Mouse (Mus musculus) embryonic facial prominence, embryonic 14.5 days (tissue): Measurements from ENCODE around the gene Abcb7. TPM values are rescaled to one million over a fixed set of nuclear protein-coding genes. Genes with fewer than 3 reads are reported as not detected.

Experiments used
- ATAC-seq: fragments of 200-750 bp; cut with Nextera tagmentation; 2 replicates; pipeline ENCODE4 v1.8.0; 2017; ENCODE audit warnings: low read depth, moderate number of reproducible peaks, moderate TSS enrichment
- DNase-seq: peaks from one replicate; pipeline ENCODE4 v3.0.0-alpha.2; 2015; ENCODE audit warnings: low spot score
- H3K27ac ChIP-seq: fragments of 300-500 bp; sonication (generic); replicated peaks from 2 replicates; pipeline ENCODE4 v1.5.1; 2014; ENCODE audit warnings: low read depth, mild to moderate bottlenecking, low read length, moderate library complexity
- H3K27me3 ChIP-seq: fragments of 300-500 bp; sonication (generic); replicated peaks from 2 replicates; pipeline ENCODE4 v1.6.1; 2014; ENCODE audit warnings: low read length; ENCODE audit not compliant: control insufficient read depth, insufficient read depth
- H3K36me3 ChIP-seq: fragments of 300-500 bp; sonication (generic); 2 replicates; pipeline ENCODE4 v1.6.1; 2014; ENCODE audit warnings: low read length, mixed read lengths; ENCODE audit not compliant: control insufficient read depth, insufficient read depth
- H3K4me1 ChIP-seq: fragments of 300-500 bp; sonication (generic); 2 replicates; pipeline ENCODE4 v1.6.1; 2014; ENCODE audit warnings: antibody characterized with exemption, low read length; ENCODE audit not compliant: control insufficient read depth, insufficient read depth
- H3K4me2 ChIP-seq: fragments of 300-500 bp; sonication (generic); 2 replicates; pipeline ENCODE4 v1.6.1; 2014; ENCODE audit warnings: low read depth, mild to moderate bottlenecking, low read length, moderate library complexity, mixed read lengths
- H3K4me3 ChIP-seq: fragments of 300-500 bp; sonication (generic); 2 replicates; pipeline ENCODE4 v1.5.1; 2014; ENCODE audit warnings: low read depth, mild to moderate bottlenecking, low read length
- H3K9ac ChIP-seq: fragments of 300-500 bp; sonication (generic); 2 replicates; pipeline ENCODE4 v1.6.1; 2014; ENCODE audit warnings: low read depth, mild to moderate bottlenecking, low read length, moderate library complexity, mixed read lengths
- H3K9me3 ChIP-seq: fragments of 300-500 bp; sonication (generic); 2 replicates; pipeline ENCODE4 v1.6.1; 2016; ENCODE audit warnings: low read length; ENCODE audit not compliant: control insufficient read depth
- WGBS: fragments of 180-500 bp; shearing (Covaris S2); extraction: QIAGEN DNeasy Blood & Tissue Kit; methylation state at CpG from one replicate; pipeline ENCODE4 v1.1.7; 2014; 5-methylcytosine and 5-hydroxymethylcytosine counted together
- polyA plus RNA-seq: library from polyadenylated mRNA; unstranded; fragments of >200 nt; fragmentation: Nextera tagmentation; extraction: Ambion mirVana; gene quantifications from 2 replicates; pipeline ENCODE4 v1.2.1, GENCODE M21; 2014

The Abcb7 gene
- polyA plus RNA-seq, result 9.4 and 9.7 TPM in 2 replicates

- H3K4me2 ChIP-seq, result peak within 1 kb of the TSS; percentile 51
- H3K27me3 ChIP-seq, result peaks cover 11% of the 10 kb centered on the region
- no peaks in the 10 kb centered on the region for H3K4me1 ChIP-seq
- no peaks in the 10 kb centered on the region for H3K9me3 ChIP-seq
- WGBS, result 19% methylated on average over 49 of the region's 58 CpGs
- DNase-seq (peak; percentile 92), ATAC-seq (peak; percentile 95)
- H3K36me3 ChIP-seq, result no peaks in the 10 kb centered on the region
- H3K4me3 ChIP-seq, result peak within 1 kb of the TSS; percentile 60
- H3K27ac ChIP-seq, result peak within 1 kb of the TSS; percentile 93
- peak within 1 kb of the TSS; percentile 83 for H3K9ac ChIP-seq
Measured at GRCm38 (mm10) chrX:104413183-104413983, at the start of gene Abcb7. TSS of gene Abcb7 (minus strand) at chrX:104413856.

GRCm38 (mm10) chrX:104461755-104462154 lies 48.1 kb upstream of the Abcb7 start:
- H3K27me3 ChIP-seq, result 0 out of 2 replicates have a peak, but pooled peaks cover 3% of the 10 kb centered on the region
- H3K9me3 ChIP-seq, result no peaks in the 10 kb centered on the region
- no peak overlapping the region for H3K9ac ChIP-seq
- H3K4me3 ChIP-seq, result no peak overlapping the region
- no peaks in the 10 kb centered on the region for H3K4me1 ChIP-seq
- no peaks in the 10 kb centered on the region for H3K36me3 ChIP-seq
- WGBS, result 26% methylated on average over 2 of the region's 2 CpGs
- ATAC-seq (peak; percentile 44; the same call in 1 of the 2 replicates), DNase-seq (peak; percentile 76)
- no peak overlapping the region for H3K27ac ChIP-seq
- H3K4me2 ChIP-seq, result no peak overlapping the region

- H3K9me3 ChIP-seq, result no peaks in the 10 kb centered on the region
- H3K36me3 ChIP-seq, result no peaks in the 10 kb centered on the region
- ATAC-seq (no peak), DNase-seq (no peak)
- no peaks in the 10 kb centered on the region for H3K4me1 ChIP-seq
- no peak overlapping the region for H3K9ac ChIP-seq
- H3K27ac ChIP-seq, result no peak overlapping the region
- WGBS, result 80% methylated on average over 1 of the region's 1 CpGs
- 0 out of 2 replicates have a peak, but pooled peaks cover 3% of the 10 kb centered on the region for H3K27me3 ChIP-seq
- no peak overlapping the region for H3K4me2 ChIP-seq
- no peak overlapping the region for H3K4me3 ChIP-seq
Measured at GRCm38 (mm10) chrX:104452433-104452832, 38.8 kb upstream of the Abcb7 start.

- H3K4me3 ChIP-seq, result no peak overlapping the region
- H3K9me3 ChIP-seq, result no peaks in the 10 kb centered on the region
- H3K27ac ChIP-seq, result no peak overlapping the region
- no peak for ATAC-seq
- 23% methylated on average over 1 of the region's 1 CpGs for WGBS
- H3K4me2 ChIP-seq, result no peak overlapping the region
- H3K36me3 ChIP-seq, result no peaks in the 10 kb centered on the region
- no peak overlapping the region for H3K9ac ChIP-seq
- peaks cover 9% of the 10 kb centered on the region for H3K27me3 ChIP-seq
- no peaks in the 10 kb centered on the region for H3K4me1 ChIP-seq
- peak; percentile 2 for DNase-seq
Measured at GRCm38 (mm10) chrX:104433456-104433855, 19.8 kb upstream of the Abcb7 start.

- no peaks in the 10 kb centered on the region for H3K9me3 ChIP-seq
Measured at GRCm38 (mm10) chrX:104428108-104428507, 14.5 kb upstream of the Abcb7 start.

GRCm38 (mm10) chrX:104413995-104414394 lies 339 bp upstream of the Abcb7 start:
- peak overlapping the region; percentile 83; the same call in 1 of the 2 replicates for H3K9ac ChIP-seq
- peak overlapping the region; percentile 60 for H3K4me3 ChIP-seq

More at GRCm38 (mm10) chrX:104428108-104428507, 14.5 kb upstream of the Abcb7 start:
- Histone ChIP-seq H3K27me3 (peaks cover 9% of the 10 kb centered on the region), H3K4me3 (no peak overlapping the region), H3K4me2 (no peak overlapping the region), H3K27ac (no peak overlapping the region), H3K36me3 (no peaks in the 10 kb centered on the region), H3K9ac (no peak overlapping the region), H3K4me1 (no peaks in the 10 kb centered on the region)
- 80% methylated on average over 3 of the region's 3 CpGs for WGBS
- DNase-seq, result no peak
- no peak for ATAC-seq

GRCm38 (mm10) chrX:104408137-104408536 lies 5.5 kb downstream of the Abcb7 start:
- no peaks in the 10 kb centered on the region for H3K36me3 ChIP-seq
- no peaks in the 10 kb centered on the region for H3K9me3 ChIP-seq
- H3K4me1 ChIP-seq, result no peaks in the 10 kb centered on the region
- DNase-seq, result no peak
- no peak overlapping the region for H3K4me2 ChIP-seq
- peaks cover 5% of the 10 kb centered on the region for H3K27me3 ChIP-seq
- no peak overlapping the region for H3K4me3 ChIP-seq
- ATAC-seq, result no peak
- no peak overlapping the region for H3K27ac ChIP-seq
- no peak overlapping the region for H3K9ac ChIP-seq

More at GRCm38 (mm10) chrX:104413995-104414394, 339 bp upstream of the Abcb7 start:
- Histone ChIP-seq H3K4me1 (no peaks in the 10 kb centered on the region), H3K9me3 (no peaks in the 10 kb centered on the region), H3K4me2 (peak overlapping the region; percentile 51), H3K27me3 (peaks cover 11% of the 10 kb centered on the region), H3K27ac (peak overlapping the region; percentile 93), H3K36me3 (no peaks in the 10 kb centered on the region)
- ATAC-seq (no peak), DNase-seq (no peak)
- WGBS, result 51% methylated on average over 7 of the region's 7 CpGs

GRCm38 (mm10) chrX:104402463-104402862 lies 11.2 kb downstream of the Abcb7 start:
- peaks cover 8% of the 10 kb centered on the region; the same call in 1 of the 2 replicates for H3K27me3 ChIP-seq
- no peak overlapping the region for H3K27ac ChIP-seq
- H3K4me1 ChIP-seq, result no peaks in the 10 kb centered on the region
- ATAC-seq (no peak), DNase-seq (no peak)
- no peak overlapping the region for H3K4me3 ChIP-seq
- H3K9ac ChIP-seq, result no peak overlapping the region
- H3K4me2 ChIP-seq, result no peak overlapping the region
- H3K36me3 ChIP-seq, result no peaks in the 10 kb centered on the region
- H3K9me3 ChIP-seq, result no peaks in the 10 kb centered on the region
- 76% methylated on average over 5 of the region's 5 CpGs for whole genome bisulfite sequencing
